Mouse (Mus musculus) stomach, postnatal 0 days (tissue): ENCODE data around the gene Krt222. TPM values are rescaled to one million over a fixed set of nuclear protein-coding genes. Genes with fewer than 3 reads are reported as not detected.
"Not testable (repeated sequence)": the region's sequence is repeated elsewhere in the genome, so short reads cannot be mapped to it uniquely, and the experiment has no call there.

Source experiments
- ATAC-seq: fragments of 200-750 bp; cut with Nextera tagmentation; 2 replicates; pipeline ENCODE4 v1.8.0; 2017; ENCODE audit not compliant: low FRiP score, low TSS enrichment
- DNase-seq: peaks from one replicate; pipeline ENCODE4 v3.0.0-alpha.2; 2016; ENCODE audit warnings: low spot score
- H3K27ac ChIP-seq: fragments of 300-500 bp; sonication (generic); replicated peaks from 2 replicates; pipeline ENCODE4 v1.5.1; 2014; ENCODE audit warnings: mild to moderate bottlenecking, control low read depth
- H3K27me3 ChIP-seq: fragments of 300-500 bp; sonication (generic); 2 replicates; pipeline ENCODE4 v1.6.1; 2014; ENCODE audit warnings: low read length; ENCODE audit not compliant: control insufficient read depth, insufficient read depth
- H3K36me3 ChIP-seq: fragments of 300-500 bp; sonication (generic); 2 replicates; pipeline ENCODE4 v1.6.1; 2014; ENCODE audit warnings: low read length, mixed read lengths; ENCODE audit not compliant: control insufficient read depth, insufficient read depth
- H3K4me1 ChIP-seq: fragments of 300-500 bp; sonication (generic); replicated peaks from 2 replicates; pipeline ENCODE4 v1.6.1; 2014; ENCODE audit warnings: antibody characterized with exemption; ENCODE audit not compliant: control insufficient read depth, insufficient read depth
- H3K4me2 ChIP-seq: fragments of 300-500 bp; sonication (generic); replicated peaks from 2 replicates; pipeline ENCODE4 v1.6.1; 2014; ENCODE audit warnings: low read depth, mild to moderate bottlenecking, control low read depth, moderate library complexity
- H3K4me3 ChIP-seq: fragments of 300-500 bp; sonication (generic); 2 replicates; pipeline ENCODE4 v1.5.1; 2014; ENCODE audit warnings: low read depth, low read length, control low read depth
- H3K9ac ChIP-seq: fragments of 300-500 bp; sonication (generic); 2 replicates; pipeline ENCODE4 v1.6.1; 2014; ENCODE audit warnings: mild to moderate bottlenecking, low read length, control low read depth, mixed read lengths
- H3K9me3 ChIP-seq: fragments of 300-500 bp; sonication (generic); 2 replicates; pipeline ENCODE4 v1.6.1; 2016; ENCODE audit warnings: low read length; ENCODE audit not compliant: control insufficient read depth
- CTCF ChIP-seq: IDR thresholded peaks from 2 replicates; pipeline ENCODE4 v1.5.1; 2016; ENCODE audit warnings: antibody characterized with exemption, low read depth, mild to moderate bottlenecking, moderate library complexity
- EP300 ChIP-seq: optimal IDR thresholded peaks from 2 replicates; pipeline ENCODE3; 2016; ENCODE audit warnings: antibody characterized with exemption
- WGBS: fragments of 180-500 bp; shearing (Covaris S2); extraction: QIAGEN DNeasy Blood & Tissue Kit; methylation state at CpG from one replicate; pipeline ENCODE4 v1.1.7; 2014; 5-methylcytosine and 5-hydroxymethylcytosine counted together
- polyA plus RNA-seq: library from polyadenylated mRNA; unstranded; fragments of >200 nt; fragmentation: Nextera tagmentation; extraction: Ambion mirVana; gene quantifications from 2 replicates; pipeline ENCODE4 v1.2.1, GENCODE M21; 2015

Krt222 gene
- polyA plus RNA-seq, 1 experiment from 2014 or later: 0.25 TPM

GRCm38 (mm10) chr11:99250241-99250640 lies 6.4 kb upstream of the Krt222 start:
- H3K27me3 ChIP-seq: no peaks in the 10 kb centered on the region
- H3K4me1 ChIP-seq: no peaks in the 10 kb centered on the region
- no peaks in the 10 kb centered on the region for H3K36me3 ChIP-seq
- ATAC-seq (no peak), DNase-seq (no peak)
- H3K4me2 ChIP-seq: no peak overlapping the region
- no peak overlapping the region for H3K9ac ChIP-seq
- no peak overlapping the region for H3K27ac ChIP-seq
- TF ChIP-seq EP300: no peak
- TF ChIP-seq CTCF: no peak
- H3K9me3 ChIP-seq: no peaks in the 10 kb centered on the region
- no peak overlapping the region for H3K4me3 ChIP-seq
- 42% methylated on average over 5 of the region's 5 CpGs for WGBS

- Histone ChIP-seq H3K9me3 (no peaks in the 10 kb centered on the region), H3K4me3 (no peak overlapping the region), H3K4me1 (no peaks in the 10 kb centered on the region), H3K36me3 (no peaks in the 10 kb centered on the region), H3K27ac (no peak overlapping the region), H3K27me3 (no peaks in the 10 kb centered on the region), H3K9ac (no peak overlapping the region), H3K4me2 (no peak overlapping the region)
- DNase-seq (no peak), ATAC-seq (no peak)
- TF ChIP-seq EP300: no peak
- TF ChIP-seq CTCF: peak; percentile 61
- 61% methylated on average over 4 of the region's 4 CpGs for WGBS
Observed at GRCm38 (mm10) chr11:99249115-99249514, 5.2 kb upstream of the Krt222 start.

GRCm38 (mm10) chr11:99247916-99248315 lies 4.0 kb upstream of the Krt222 start:
- no peak for DNase-seq
- TF ChIP-seq EP300 (no peak), CTCF (no peak)
- H3K4me1 ChIP-seq: peaks cover 2% of the 10 kb centered on the region; the same call in 1 of the 2 replicates
- H3K9me3 ChIP-seq: no peaks in the 10 kb centered on the region
- H3K4me2 ChIP-seq: no peak overlapping the region
- H3K27ac ChIP-seq: no peak overlapping the region
- no peak overlapping the region for H3K4me3 ChIP-seq
- no peaks in the 10 kb centered on the region for H3K36me3 ChIP-seq
- ATAC-seq: no peak
- no peak overlapping the region for H3K9ac ChIP-seq
- H3K27me3 ChIP-seq: no peaks in the 10 kb centered on the region
- 92% methylated on average over 4 of the region's 4 CpGs for WGBS

GRCm38 (mm10) chr11:99244519-99244918 lies 634 bp upstream of the Krt222 start:
- not testable (repeated sequence) for ATAC-seq, H3K27ac ChIP-seq, H3K9me3 ChIP-seq, H3K9ac ChIP-seq, H3K4me1 ChIP-seq, H3K27me3 ChIP-seq, H3K4me2 ChIP-seq, H3K4me3 ChIP-seq, H3K36me3 ChIP-seq, DNase-seq
- TF ChIP-seq CTCF: 0 out of 2 replicates have a peak, but pooled peaks have one; percentile 9
- 43% methylated on average over 3 of the region's 3 CpGs for WGBS

- no peaks in the 10 kb centered on the region for H3K9me3 ChIP-seq
- peak overlapping the region; percentile 13; the same call in 1 of the 2 replicates for H3K4me3 ChIP-seq
- H3K9ac ChIP-seq: peak overlapping the region; percentile 31; the same call in 1 of the 2 replicates
- WGBS: 49% methylated on average over 3 of the region's 3 CpGs
- H3K4me2 ChIP-seq: peak overlapping the region; percentile 50
- H3K27me3 ChIP-seq: no peaks in the 10 kb centered on the region
- TF ChIP-seq EP300: no peak
- TF ChIP-seq CTCF: no peak
- ATAC-seq (no peak), DNase-seq (no peak)
- H3K27ac ChIP-seq: no peak overlapping the region
- H3K36me3 ChIP-seq: no peaks in the 10 kb centered on the region
- H3K4me1 ChIP-seq: peaks cover 2% of the 10 kb centered on the region; the same call in 1 of the 2 replicates
Observed at GRCm38 (mm10) chr11:99243200-99243819, 575 bp downstream of the Krt222 start.

GRCm38 (mm10) chr11:99242056-99242455 lies 1.8 kb downstream of the Krt222 start:
- H3K27ac ChIP-seq: no peak overlapping the region
- peaks cover 2% of the 10 kb centered on the region; the same call in 1 of the 2 replicates for H3K4me1 ChIP-seq
- 77% methylated on average over 5 of the region's 5 CpGs for WGBS
- no peak for TF ChIP-seq EP300
- TF ChIP-seq CTCF: no peak
- no peaks in the 10 kb centered on the region for H3K27me3 ChIP-seq
- H3K36me3 ChIP-seq: no peaks in the 10 kb centered on the region
- no peak for DNase-seq
- no peak overlapping the region for H3K9ac ChIP-seq
- no peak overlapping the region for H3K4me3 ChIP-seq
- no peak for ATAC-seq
- H3K4me2 ChIP-seq: no peak overlapping the region
- no peaks in the 10 kb centered on the region for H3K9me3 ChIP-seq
